Mouse (Mus musculus) lung, postnatal 4 days (tissue): Measurements from ENCODE around the gene G530012D18Rik.
"Not testable (repeated sequence)": the region's sequence is repeated elsewhere in the genome, so short reads cannot be mapped to it uniquely, and the experiment has no call there.

Experiments
- DNase-seq, 2 experiments: peaks; one replicate each; pipeline ENCODE4 v3.0.0; 2021

Gene G530012D18Rik

DNA sequence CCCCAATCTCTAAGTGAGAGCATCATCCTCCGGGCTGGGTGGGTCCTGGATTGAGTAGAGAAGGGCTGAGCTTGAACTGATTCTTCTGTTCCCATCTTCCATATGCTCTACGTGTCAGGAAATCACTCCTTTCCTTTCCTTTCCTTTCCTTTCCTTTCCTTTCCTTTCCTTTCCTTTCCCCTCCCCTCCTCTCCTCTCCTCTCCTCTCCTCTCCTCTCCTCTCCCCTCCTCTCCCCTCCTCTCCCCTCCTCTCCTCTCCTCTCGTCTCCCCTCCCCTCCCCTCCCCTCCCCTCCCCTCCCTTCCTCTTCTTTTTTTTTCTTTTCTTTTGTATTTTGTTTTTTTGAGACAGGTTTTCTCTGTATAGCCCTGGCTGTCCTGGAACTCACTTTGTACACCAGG, at the start of gene G530012D18Rik:
Gene G530012D18Rik, plus strand, starts transcription at position 301 of the 400 bp plus-strand sequence.
- not testable (repeated sequence) for DNase-seq

DNA sequence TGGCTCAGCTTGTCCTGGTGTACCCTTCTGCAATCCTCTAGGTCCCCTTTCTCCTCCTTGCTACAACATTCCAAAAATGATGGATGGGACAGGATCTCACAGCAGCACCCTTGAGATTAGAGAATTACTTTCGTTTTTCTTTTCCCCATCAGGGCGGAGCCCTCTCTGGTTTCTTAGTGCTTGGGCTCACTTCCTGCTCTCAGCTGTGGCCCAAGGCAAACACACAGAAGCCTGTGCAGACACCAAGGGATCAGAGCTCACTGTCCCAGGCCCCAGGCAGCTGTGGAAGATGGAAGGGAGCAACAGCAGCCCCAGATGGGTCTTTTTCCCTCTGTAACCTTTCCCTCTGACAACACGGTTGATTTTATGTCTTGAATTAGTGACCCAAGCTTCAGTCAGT, 49.1 kb upstream of the G530012D18Rik start:
- not testable (repeated sequence) for DNase-seq

DNA sequence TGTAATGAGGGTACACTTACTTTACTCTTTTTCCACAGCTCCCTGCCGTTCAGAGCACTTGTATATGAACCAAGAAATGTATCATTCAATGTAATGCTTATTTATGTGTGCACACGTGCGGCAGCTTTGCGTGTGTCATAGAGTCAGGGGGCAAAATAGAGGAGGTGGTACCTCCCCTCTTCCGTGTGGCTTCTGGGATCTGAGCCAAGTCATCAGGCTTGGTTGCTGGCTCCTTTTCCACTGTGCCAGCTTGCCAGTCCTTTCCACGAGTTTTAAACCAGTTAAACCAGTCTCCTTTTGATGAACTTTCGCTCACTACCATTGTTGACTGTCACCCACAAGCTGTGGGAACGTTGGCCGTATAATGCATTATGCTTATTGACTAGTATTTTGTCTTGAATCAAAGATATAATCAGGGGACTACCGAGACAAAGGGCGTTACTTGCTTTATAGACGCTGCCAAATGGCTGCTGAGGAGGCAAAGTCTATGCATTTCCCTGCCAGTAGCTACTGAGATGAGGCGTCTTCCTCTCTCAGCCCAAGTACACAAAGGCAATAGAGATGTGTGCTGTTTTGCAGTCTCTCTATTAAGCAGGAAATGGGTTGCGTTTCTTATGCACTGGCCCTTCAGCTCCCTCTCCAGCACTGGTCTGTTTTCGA, 46.9 kb upstream of the G530012D18Rik start:
- not testable (repeated sequence) for DNase-seq

GRCm38 (mm10) chr1:85543818-85544217, 31.7 kb upstream of the G530012D18Rik start:
- not testable (repeated sequence) for DNase-seq

- DNase-seq = peak in 1 of 2 experiments; percentile 16
Observed at GRCm38 (mm10) chr1:85546442-85546841, 29.0 kb upstream of the G530012D18Rik start.

DNA sequence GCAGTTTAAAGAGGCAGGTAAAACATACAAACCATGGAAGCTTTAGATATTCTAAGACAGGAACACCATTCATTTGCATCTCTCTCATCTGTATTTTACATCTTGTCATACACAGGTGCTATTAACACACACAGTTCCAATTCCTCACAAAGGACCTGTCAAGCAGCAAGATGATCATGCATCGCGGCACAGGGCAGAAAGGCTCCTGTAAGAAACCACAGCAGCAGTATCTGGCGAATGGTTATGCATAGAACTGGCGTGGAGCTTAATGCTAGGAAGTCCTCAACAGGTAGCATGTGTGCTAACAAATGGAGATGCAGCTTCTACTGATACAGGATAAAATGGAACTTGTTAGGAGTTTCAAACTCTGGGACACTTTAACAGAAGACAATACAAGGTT, 20.2 kb upstream of the G530012D18Rik start:
- DNase-seq = peak; percentile 32 to 46

DNA sequence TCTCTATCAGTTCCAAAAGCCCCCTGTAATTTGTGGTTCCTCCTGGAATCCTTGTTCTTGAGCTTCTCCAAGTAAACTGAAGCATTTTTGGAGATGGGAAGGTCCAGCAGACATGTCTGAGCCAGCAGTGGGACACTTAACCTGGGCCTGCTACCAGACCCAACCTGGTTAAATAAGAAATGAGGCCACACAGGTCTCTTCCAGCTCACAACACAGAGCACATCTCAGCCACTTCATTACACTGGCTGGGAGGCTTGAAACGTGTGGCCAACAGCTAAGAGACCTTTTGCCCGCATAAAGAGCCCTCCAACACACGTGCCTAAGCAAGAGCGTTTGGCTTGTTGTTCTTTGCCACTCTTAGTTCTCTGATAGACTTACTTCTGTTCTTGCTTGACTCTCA, 1.9 kb upstream of the G530012D18Rik start:
- not testable (repeated sequence) for DNase-seq

DNA sequence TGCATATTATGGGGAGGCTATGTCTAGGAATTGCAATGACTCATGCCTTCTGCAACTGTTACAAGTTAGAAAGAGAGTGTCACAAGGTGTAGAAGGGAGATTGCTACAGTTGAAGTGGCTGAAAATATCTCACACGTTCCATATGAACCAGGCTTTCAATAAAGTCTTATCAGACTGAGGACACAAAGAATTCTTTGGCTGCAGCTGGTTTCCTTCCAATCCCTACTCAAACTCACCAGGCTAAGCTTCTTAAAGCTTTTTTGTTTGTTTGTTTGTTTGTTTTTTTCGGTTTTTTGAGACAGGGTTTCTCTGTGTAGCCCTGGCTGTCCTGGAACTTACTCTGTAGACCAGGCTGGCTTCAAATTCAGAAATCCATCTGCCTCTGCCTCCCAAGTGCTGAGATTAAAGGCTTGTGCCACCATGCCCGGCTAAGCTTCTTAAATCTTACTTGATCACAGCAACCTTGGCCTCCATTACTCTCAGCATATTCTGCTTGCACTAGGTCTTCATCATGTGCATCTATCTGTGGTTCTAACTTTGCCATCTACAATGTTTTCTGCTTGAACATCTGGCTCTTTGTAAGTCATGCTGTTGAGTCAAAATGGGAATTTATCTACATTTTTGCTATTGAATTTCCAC, 3.0 kb downstream of the G530012D18Rik start:
- DNase-seq = not testable (repeated sequence)

DNA sequence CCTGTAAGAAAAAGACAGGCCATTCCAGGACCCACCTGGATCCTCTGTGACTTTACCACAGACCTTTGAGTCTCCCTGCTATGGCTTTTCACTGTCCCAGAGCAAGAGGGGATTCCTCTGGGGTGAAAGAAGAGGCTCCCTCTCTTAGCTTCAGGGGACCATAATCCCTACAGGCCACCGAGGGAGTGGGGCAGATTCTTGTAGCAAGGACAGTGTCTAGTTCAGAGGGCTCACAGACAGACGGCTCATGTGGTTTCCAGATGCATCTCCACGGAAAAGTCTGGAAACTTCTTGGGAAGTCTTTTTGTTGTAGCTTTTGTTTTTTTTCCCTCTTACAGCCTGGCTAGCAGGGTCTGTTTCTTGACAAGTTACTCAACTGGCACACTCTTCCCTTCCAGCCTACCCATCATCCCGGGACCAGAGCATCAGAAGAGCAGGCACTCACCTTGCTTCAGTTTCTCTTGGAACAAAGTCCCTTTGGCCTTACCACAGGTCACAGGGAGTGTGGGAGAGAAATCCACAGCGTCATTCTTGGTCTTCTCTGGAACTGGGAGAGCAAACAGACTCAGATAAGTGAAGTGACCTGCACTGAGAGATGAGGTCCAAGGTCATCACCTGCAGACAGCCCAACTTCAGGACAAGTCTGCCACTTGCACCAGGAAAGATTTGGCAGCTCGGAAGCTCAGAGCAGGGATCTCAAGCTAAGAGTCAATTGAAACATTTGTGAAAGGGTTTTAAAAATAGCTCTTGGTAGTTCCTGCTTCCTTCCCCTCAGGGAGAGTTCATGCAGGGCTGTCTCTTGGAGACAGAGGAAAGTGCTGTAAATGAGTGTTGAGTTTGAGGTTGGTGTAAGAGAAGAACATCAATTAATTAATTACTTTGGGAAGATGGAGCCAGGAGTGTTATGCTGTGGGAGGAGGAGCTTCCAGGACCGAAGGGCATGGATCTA, 4.0 kb downstream of the G530012D18Rik start:
- DNase-seq = not testable (repeated sequence)

DNA sequence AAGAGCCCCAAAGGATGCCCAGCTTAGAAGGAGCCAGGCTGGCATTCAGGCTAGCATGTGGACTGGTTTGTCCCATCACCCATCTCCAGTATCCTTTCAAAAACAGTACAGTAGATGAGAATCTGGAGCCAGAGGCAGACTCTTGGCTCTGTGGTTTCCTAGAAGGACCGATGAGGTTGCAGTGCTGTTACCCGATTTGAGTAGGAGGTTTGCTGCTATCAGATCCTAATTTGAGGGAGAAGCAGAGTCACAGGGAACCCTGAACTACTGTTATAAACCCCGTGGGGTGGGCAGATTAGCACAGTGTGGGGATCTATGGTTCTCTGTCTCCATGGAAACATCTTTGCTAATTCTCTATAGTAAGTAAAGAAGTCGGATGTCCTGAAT, 4.7 kb downstream of the G530012D18Rik start:
- DNase-seq = not testable (repeated sequence)

DNA sequence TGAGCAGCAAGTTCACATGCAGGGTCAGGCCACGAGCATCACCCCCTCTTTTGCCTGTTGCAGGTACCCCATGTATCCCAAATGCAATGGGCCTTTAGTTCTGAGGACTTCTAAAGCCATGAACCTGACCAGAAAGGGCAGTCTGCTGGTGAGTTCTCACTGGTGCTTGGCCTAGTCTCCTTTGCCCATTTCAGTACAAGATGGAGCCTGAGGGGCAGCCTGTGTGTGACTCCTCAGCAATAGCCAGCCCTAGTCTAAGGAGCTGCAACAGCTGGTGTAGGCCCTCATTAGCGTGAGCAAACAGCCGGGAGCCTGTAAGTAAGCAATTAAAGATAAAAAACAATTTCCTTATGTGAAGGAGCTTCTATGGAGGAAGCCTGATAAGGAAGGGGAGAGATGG, 5.1 kb downstream of the G530012D18Rik start:
- not testable (repeated sequence) for DNase-seq

- not testable (repeated sequence) for DNase-seq
Observed at GRCm38 (mm10) chr1:85581518-85581917, 6.0 kb downstream of the G530012D18Rik start.

DNA sequence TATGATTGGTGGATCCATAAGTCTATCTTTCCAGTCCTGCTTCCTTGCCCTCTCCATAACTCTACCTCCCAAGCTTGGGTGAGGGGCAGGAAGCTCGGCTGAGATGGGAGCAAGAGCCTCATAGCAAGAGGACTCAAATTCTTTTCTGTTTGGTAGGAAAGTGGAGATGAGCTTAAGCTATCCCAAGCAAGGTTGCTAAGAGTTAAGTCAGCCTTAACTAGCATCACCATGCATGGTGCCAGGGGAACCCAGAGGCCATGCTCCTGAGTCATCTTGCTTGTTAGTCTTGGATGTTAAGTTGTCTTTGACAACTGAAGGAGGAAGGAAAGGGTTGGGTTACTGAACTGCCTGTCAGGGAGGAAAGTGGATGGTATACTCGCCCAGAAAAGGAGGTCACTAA, 13.2 kb downstream of the G530012D18Rik start:
- not testable (repeated sequence) for DNase-seq

DNA sequence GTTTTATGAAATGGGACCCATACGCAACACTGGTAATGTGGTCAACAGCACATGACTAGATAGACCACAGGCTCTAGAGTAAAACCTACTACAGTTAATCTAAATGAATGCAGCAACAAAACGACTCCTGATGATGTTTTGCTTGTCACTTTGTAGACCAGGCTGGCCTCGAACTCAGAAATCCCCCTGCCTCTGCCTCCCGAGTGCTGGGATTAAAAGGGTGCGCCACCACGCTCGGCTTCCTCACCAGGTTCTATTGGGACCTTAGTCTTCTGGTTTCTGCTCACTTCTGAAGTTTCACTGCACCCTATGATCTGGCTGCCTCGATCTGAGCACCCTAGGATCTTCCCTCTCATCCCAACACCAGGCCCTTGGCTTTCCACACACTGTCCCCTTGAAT, 17.1 kb downstream of the G530012D18Rik start:
- not testable (repeated sequence) for DNase-seq

- not testable (repeated sequence) for DNase-seq
Observed at GRCm38 (mm10) chr1:85598271-85599012, 23.0 kb downstream of the G530012D18Rik start, which contains the start of gene Sp110. TSS of gene Sp110 (minus strand) at chr1:85598817.

DNA sequence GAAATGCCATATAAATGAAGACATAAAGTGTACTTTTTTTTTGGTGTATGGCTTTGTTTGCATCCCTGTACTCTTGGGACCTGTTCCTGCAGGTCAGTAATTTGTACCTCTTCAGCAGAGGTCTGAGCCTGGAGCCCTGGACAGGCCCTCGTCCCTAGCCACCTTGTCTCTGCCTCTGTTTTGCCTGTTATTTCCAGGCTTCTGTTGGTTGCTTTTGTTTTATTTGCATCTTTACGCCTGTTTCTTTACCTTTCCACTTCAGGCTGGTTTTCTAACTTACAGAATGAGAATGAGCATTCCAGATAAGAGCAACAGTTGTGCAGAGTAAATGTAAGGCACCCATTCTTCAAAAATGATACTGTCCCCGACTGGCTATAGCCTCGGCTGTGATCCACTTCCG, 24.6 kb downstream of the G530012D18Rik start, which contains the start of gene Sp140:
Gene Sp140, plus strand, starts transcription at position 301 of the 400 bp plus-strand sequence.
- not testable (repeated sequence) for DNase-seq

GRCm38 (mm10) chr1:85600794-85601193, 25.3 kb downstream of the G530012D18Rik start:
- DNase-seq = peak; percentile 55 to 56

DNA sequence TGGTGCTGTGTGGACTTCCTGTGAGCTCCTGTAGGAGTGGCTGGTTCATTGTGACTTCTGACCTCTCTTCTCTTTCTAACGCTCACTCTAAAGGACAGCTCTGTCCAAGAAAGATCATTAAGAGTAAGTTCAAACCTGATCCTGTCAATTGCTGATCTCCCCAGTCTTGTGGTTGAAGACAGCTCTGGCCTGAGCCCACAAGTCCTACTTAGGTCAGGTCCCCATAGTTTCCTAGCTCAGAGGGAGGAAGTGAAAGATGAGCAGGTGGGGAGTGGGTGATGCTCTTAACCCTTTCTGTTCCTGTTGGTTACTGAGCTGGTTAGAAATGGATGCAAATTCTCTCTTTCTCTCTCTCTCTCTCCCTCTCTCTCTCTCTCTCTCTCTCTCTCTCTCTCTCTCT, 28.9 kb downstream of the G530012D18Rik start:
- DNase-seq = peak in 1 of 2 experiments; percentile 3

DNA sequence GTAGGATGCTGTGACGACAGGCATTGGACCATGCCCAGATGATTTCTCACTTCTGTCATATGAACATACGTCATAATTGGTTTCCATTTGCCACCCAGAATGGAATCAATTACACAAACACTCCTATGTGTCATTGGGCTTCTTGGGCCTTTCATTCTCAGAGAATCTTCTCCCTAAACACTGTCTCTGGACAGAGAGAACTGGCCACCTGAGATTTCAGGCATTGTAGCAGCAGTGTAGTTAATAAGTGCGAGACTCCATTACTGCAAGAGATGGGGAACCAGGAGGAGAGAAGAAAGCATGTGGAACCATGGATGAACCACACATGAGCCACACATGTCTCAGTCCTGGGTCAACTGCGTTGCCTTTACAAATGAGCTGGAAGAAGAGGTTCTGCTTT, 32.9 kb downstream of the G530012D18Rik start:
- DNase-seq = peak in 1 of 2 experiments; percentile 2

GRCm38 (mm10) chr1:85610581-85610980, 35.1 kb downstream of the G530012D18Rik start:
- not testable (repeated sequence) for DNase-seq

DNA sequence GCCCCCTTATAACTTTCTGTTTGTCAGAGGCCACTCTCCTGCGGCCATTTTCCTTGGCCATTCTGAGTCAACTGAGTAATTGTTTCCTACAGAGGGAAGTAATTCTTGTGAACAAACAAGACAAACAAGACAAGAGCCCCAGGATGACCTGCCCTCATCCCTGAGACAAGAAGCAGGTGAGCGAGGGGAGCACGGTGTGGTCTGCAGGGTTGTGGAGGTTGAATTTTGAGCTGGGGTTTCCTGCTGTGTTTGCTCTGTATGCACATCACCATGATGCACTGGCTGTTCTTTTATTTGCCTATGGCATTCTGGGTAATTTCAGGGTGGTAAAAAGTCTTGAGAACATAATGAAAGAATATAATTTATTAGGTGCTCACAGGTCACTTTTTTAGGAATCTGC, 39.6 kb downstream of the G530012D18Rik start:
- DNase-seq = not testable (repeated sequence)

DNA sequence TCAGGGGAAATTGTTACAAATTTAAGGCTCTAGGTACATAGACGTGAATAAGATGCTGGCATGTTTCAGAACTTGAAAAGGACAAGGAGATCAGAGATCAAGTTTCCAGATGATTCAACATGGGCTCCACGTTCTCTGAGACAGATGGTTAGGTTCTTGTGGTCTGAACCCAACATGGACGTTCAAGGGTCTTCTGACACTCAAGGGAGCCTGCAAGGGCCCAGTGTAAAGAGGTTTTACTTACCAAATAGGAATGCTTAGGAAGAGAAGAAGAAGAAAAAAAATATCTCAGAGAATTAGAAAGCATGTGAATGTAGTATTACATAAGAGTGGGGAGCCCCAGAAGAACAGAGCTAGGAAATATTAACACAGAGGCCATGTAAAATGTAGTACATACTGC, 40.3 kb downstream of the G530012D18Rik start:
- DNase-seq = not testable (repeated sequence)
